7 mouse cellular contexts compared by ENCODE assay signal in genomic region chr10:77434457-77435151, GRCm38 (mm10). TPM values are rescaled to one million over a fixed set of nuclear protein-coding genes. Genes with fewer than 3 reads are reported as not detected.
DNase-seq lines count a peak whose midpoint lies in the region; ATAC-seq lines count a peak whose summit lies in the region.

No protein-coding gene starts in this region.

- no peaks in the 10 kb centered on the region for H3K36me3 ChIP-seq in hindbrain, embryonic 16.5 days (ENCODE audit: control insufficient read depth, insufficient read depth, low read length)

- ATAC-seq in hindbrain, embryonic 16.5 days = peak; percentile 54

- peaks cover 10% of the 10 kb centered on the region for H3K4me1 ChIP-seq in hindbrain, embryonic 16.5 days (ENCODE audit: control insufficient read depth, insufficient read depth, low read depth, low read length)

- WGBS in hindbrain, embryonic 16.5 days = 26% methylated on average over 18 of the region's 18 CpGs

- H3K27ac ChIP-seq in hindbrain, embryonic 16.5 days (ENCODE audit: low read depth, low read length) = peak overlapping the region; percentile 34; the same call in 1 of the 2 replicates

- peak; percentile 22 for DNase-seq in adrenal gland, postnatal 25 days
- peak; percentile 59 for DNase-seq in cerebellum, adult 8-10 months
- DNase-seq in gastrocnemius, postnatal 14 days = peak; percentile 59
- peak; percentile 76 to 86 for DNase-seq in left cerebral cortex, adult 18-20 months (ENCODE audit: low spot score in 2 of 2)
- peak; percentile 83 to 86 for DNase-seq in right cerebral cortex, adult 2 months (ENCODE audit: low spot score in 2 of 2)
- DNase-seq in testis, postnatal 14 days (ENCODE audit: low spot score) = no peak

- H3K9me3 ChIP-seq in hindbrain, embryonic 16.5 days (ENCODE audit: control insufficient read depth, low read length) = no peaks in the 10 kb centered on the region

- peak overlapping the region; percentile 23 for H3K9ac ChIP-seq in hindbrain, embryonic 16.5 days (ENCODE audit: low read depth, low read length)

- peak overlapping the region; percentile 50 for H3K4me2 ChIP-seq in hindbrain, embryonic 16.5 days (ENCODE audit: low read length)

- H3K27me3 ChIP-seq in hindbrain, embryonic 16.5 days (replicated peaks; ENCODE audit: control insufficient read depth, insufficient read depth, low read length) = no peaks in the 10 kb centered on the region

- peak overlapping the region; percentile 24 for H3K4me3 ChIP-seq in hindbrain, embryonic 16.5 days (ENCODE audit: low read length)

- intact Hi-C loops in gastrocnemius, postnatal 14 days (cut with DNase I; ENCODE audit: low total_unique reads) = no loop called here

RNA-seq across cellular contexts. Expression of gene Adarb1, which starts 16.5 kb away (rescaled TPM):
- 12.4 and 14.0 TPM in 2 replicates for total RNA-seq in adrenal gland, postnatal 25 days (2021)
- total RNA-seq in gastrocnemius, postnatal 14 days (2021) = 10 to 100 TPM in 1 of 2 experiments, 1 to 10 TPM in 1; 6.3 to 12.5 TPM
- polyA plus RNA-seq in hindbrain, embryonic 16.5 days (2015; fragmentation: Nextera tagmentation; extraction: Ambion mirVana) = 19.9 and 20.6 TPM in 2 replicates
- total RNA-seq in left cerebral cortex, adult 18-20 months (2021) = 100 to 1,000 TPM; 121 to 144 TPM
